Mouse (Mus musculus) testis, postnatal 10 days (tissue): ENCODE data around the gene Krt23.

Experiments
- DNase-seq: peaks from one replicate; pipeline ENCODE4 v3.0.0; 2021; ENCODE audit warnings: low spot score

Krt23 gene

DNA sequence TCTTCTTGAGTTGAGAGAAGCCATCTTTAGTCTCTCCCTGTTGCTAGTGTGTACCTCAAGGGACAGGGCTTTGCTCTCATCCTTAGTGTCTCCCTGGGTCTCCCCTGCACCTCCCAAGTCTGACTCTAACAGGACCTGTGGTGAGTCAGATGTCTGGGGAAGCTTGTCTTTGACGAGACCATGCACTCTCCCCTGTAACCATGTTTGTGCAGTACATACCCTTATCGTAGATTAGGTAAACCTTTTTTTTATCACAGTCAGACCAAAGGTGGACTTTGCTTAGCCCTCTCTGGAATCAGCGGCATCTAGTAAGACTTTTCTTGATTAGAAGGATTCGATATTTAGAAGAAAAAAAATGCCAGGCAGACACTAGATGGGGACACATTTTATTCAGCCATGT, 38.9 kb downstream of the Krt23 start:
- no peak for DNase-seq

DNA sequence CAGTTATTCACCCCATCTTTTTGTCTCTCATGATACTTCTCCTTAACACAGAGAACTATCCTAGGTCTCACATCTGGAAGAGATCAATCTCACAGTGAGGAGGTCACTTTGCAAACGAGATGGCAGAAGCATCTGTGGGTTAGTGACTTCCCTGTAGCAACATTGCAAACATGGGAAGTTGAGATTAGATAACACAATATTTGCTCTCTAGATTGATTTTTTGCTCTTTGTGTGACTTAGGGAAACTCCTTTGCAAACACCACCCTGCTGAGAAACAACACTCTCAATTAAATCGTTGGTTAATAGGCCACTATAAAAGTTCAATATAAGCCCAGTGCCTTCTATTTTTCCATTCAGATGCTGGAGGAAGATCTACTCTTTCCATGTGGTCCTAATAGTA, 44.2 kb downstream of the Krt23 start:
- DNase-seq = no peak

DNA sequence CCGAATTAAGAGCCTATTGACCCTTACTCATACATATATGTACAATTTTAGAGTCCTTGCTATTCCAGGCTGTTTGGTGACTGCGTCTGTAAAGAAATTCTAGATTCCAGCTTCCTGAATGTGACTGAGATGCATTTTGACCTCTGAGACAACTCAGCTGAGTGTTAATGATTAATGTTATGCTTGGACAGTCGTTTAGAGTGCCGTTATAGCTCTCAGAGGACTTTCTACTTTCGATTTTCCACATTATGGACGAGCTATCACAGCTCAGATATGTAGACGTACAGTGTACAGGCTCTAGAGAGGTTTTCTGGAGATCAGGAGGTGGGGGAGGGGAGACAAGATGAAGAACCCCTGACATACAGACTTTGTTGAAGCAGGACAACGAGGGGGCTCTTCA, 51.7 kb downstream of the Krt23 start:
- no peak for DNase-seq

DNA sequence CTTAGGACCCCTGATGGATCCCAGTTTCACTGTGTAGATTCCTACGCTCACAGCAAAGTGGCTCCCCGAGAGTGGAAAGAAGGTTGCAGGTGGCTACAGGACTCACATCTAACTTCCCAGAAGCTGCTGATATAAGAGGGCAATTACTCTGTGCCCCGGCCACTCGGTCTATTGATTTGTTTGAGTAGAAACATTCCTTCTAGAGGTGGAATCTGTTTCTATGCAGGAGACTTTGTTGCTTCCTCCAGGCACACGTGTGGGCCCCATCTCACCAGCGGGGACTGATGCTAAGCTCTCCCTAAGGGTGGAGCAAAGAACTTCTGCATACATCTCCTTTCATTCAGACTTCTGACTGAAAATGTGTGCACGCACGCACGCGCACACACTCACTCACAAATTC, 53.5 kb downstream of the Krt23 start:
- no peak for DNase-seq

DNA sequence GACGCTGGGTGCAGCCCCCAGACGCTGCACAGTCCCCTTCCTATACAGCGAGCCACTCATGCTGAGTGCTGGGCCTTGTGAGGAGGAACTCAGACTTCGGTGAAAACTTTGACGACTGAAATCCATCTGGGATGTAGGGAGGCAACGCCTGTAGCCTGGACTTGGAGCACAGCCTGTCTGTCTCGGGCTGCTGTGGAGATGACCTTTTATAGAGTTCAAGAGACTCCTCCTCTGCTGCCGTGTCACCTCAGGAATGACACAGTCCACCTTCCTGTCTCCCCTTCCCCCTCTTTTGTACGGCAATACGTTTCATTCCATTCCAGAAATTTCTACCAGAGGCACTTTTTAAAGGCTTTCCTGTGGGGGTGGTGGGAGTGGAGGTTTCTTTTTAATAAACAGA, 55.0 kb downstream of the Krt23 start, which contains the start of gene Krt20:
Gene Krt20, minus strand, starts transcription at position 179 of the 400 bp plus-strand sequence.
- DNase-seq = no peak

DNA sequence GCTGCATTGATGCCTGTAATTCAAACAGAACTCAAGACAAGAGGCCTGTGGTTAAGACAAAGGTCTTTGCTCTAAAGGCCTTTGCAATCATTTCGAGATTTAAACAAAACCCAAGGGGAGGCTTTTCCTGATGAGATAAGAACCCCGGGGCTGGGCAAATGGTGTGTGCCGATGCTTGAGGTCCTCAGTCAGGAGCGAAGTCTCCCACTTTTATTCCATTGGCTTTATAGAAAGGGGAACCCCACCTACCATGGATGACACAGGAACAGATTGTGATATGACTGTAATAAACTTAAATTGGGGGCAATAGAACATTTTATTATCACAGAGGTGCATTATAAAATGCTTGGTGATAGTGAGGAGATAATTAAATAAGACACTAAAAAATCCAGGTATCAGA, 56.3 kb downstream of the Krt23 start:
- DNase-seq = no peak

DNA sequence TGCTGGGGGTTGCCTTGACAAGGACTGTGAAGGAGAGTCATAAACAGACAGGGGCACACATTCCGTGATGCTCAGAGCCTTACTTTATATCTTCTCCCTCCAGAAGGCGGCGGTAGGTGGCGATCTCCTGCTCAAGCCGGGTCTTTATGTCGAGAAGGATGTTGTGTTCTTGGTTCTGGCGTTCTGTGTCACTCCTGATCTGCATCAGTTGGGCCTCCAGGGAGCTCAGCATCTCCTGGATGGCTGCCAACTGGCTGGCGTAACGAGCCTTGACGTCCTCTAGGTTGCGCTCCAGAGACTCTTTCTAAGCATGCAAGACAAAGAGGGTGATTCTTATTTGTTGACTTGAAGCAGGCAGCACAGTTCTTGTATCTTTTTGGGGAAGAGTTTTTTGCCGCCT, 62.3 kb downstream of the Krt23 start:
- DNase-seq = peak; percentile 72
